In genomic region chr5:113888186-113888795, GRCm38 (mm10) we compare ENCODE assay signal across 10 mouse cellular contexts. TPM values are rescaled to one million over a fixed set of nuclear protein-coding genes. Genes with fewer than 3 reads are reported as not detected.
DNase-seq lines count a peak whose midpoint lies in the region; ATAC-seq and TF ChIP-seq lines count a peak whose summit lies in the region.
"Had no signal": no experiment of that assay in that cellular context is flagged by ENCODE, and none has a peak within 500 bp of the region (broad histone marks: within the 10 kb centered on the region; RNA-seq: fewer than 3 reads in every experiment).

No protein-coding gene starts in this region.

- H3K27me3 ChIP-seq in heart, embryonic 15.5 days = no peaks in the 10 kb centered on the region
- H3K27me3 ChIP-seq in midbrain, embryonic 10.5 days (ENCODE audit: low read depth, poor library complexity, severe bottlenecking) = no peaks in the 10 kb centered on the region
- no peaks in the 10 kb centered on the region for H3K27me3 ChIP-seq in midbrain, embryonic 11.5 days (ENCODE audit: control insufficient read depth, insufficient read depth, low read length)
- no peaks in the 10 kb centered on the region for H3K27me3 ChIP-seq in limb, embryonic 13.5 days
- no peaks in the 10 kb centered on the region for H3K27me3 ChIP-seq in stomach, postnatal 0 days (ENCODE audit: control insufficient read depth, insufficient read depth, low read length)

- no peak for DNase-seq in heart, adult 11 months
- DNase-seq in midbrain, embryonic 10.5 days (ENCODE audit: low spot score) = no peak
- DNase-seq in midbrain, embryonic 11.5 days (ENCODE audit: low spot score, missing footprints) = no peak
- DNase-seq in stomach, postnatal 0 days (ENCODE audit: low spot score) = peak; percentile 13
- DNase-seq in cerebellum, adult 9-10 months = no peak
- DNase-seq: layer of hippocampus, postnatal 36 days had no signal

- no peak overlapping the region for H3K9ac ChIP-seq in heart, embryonic 15.5 days
- no peak overlapping the region for H3K9ac ChIP-seq in midbrain, embryonic 11.5 days (ENCODE audit: low read length)
- no peak overlapping the region for H3K9ac ChIP-seq in limb, embryonic 13.5 days
- 0 out of 2 replicates have a peak overlapping the region, but pooled peaks have one; percentile 8 for H3K9ac ChIP-seq in stomach, postnatal 0 days (ENCODE audit: low read length)

- ATAC-seq in heart, embryonic 15.5 days (replicated peaks; ENCODE audit: insufficient number of reproducible peaks, insufficient read depth, low FRiP score, low read depth) = no peak
- ATAC-seq in midbrain, embryonic 11.5 days (ENCODE audit: low FRiP score) = no peak
- ATAC-seq in limb, embryonic 13.5 days (ENCODE audit: low FRiP score, low read depth) = no peak
- no peak for ATAC-seq in stomach, postnatal 0 days (ENCODE audit: low FRiP score, low TSS enrichment)
- ATAC-seq in frontal cortex, adult (ENCODE audit: low TSS enrichment) = no peak
- ATAC-seq: CD4-positive, CD25-positive, alpha-beta regulatory T cell, adult 4 months had no signal

- no peak for TF ChIP-seq EP300 in stomach, postnatal 0 days (optimal IDR thresholded peaks at IDR 0.05)

- H3K27ac ChIP-seq in heart, embryonic 15.5 days = peak overlapping the region; percentile 73
- H3K27ac ChIP-seq in midbrain, embryonic 10.5 days (replicated peaks) = peak overlapping the region; percentile 52
- no peak overlapping the region for H3K27ac ChIP-seq in midbrain, embryonic 11.5 days (ENCODE audit: low read depth, low read length)
- peak overlapping the region; percentile 59; the same call in 1 of the 2 replicates for H3K27ac ChIP-seq in limb, embryonic 13.5 days
- peak overlapping the region; percentile 63; the same call in 1 of the 2 replicates for H3K27ac ChIP-seq in stomach, postnatal 0 days (replicated peaks)

- peaks cover 65% of the 10 kb centered on the region for H3K4me1 ChIP-seq in heart, embryonic 15.5 days (replicated peaks)
- H3K4me1 ChIP-seq in midbrain, embryonic 10.5 days = peaks cover 56% of the 10 kb centered on the region
- H3K4me1 ChIP-seq in midbrain, embryonic 11.5 days (ENCODE audit: control insufficient read depth, insufficient read depth, low read length) = peaks cover 25% of the 10 kb centered on the region
- peaks cover 51% of the 10 kb centered on the region for H3K4me1 ChIP-seq in limb, embryonic 13.5 days
- H3K4me1 ChIP-seq in stomach, postnatal 0 days (replicated peaks; ENCODE audit: control insufficient read depth, insufficient read depth) = no peaks in the 10 kb centered on the region; the same call in 1 of the 2 replicates

- WGBS in heart, embryonic 15.5 days = 80% methylated on average over 5 of the region's 5 CpGs
- WGBS in midbrain, embryonic 10.5 days = 92% methylated on average over 5 of the region's 5 CpGs
- 91% methylated on average over 5 of the region's 5 CpGs for WGBS in midbrain, embryonic 11.5 days
- 85% methylated on average over 5 of the region's 5 CpGs for WGBS in limb, embryonic 13.5 days
- 81% methylated on average over 5 of the region's 5 CpGs for WGBS in stomach, postnatal 0 days

- TF ChIP-seq CTCF in stomach, postnatal 0 days (IDR thresholded peaks at IDR 0.05; ENCODE audit: low read depth) = no peak

- H3K4me2 ChIP-seq in heart, embryonic 15.5 days = no peak overlapping the region; the same call in 1 of the 2 replicates
- H3K4me2 ChIP-seq in midbrain, embryonic 11.5 days = no peak overlapping the region
- no peak overlapping the region for H3K4me2 ChIP-seq in limb, embryonic 13.5 days (replicated peaks)
- no peak overlapping the region for H3K4me2 ChIP-seq in stomach, postnatal 0 days (replicated peaks; ENCODE audit: low read depth)

- no peaks in the 10 kb centered on the region for H3K36me3 ChIP-seq in heart, embryonic 15.5 days
- H3K36me3 ChIP-seq in midbrain, embryonic 10.5 days = 0 out of 2 replicates have a peak, but pooled peaks cover 7% of the 10 kb centered on the region
- no peaks in the 10 kb centered on the region; the same call in 1 of the 2 replicates for H3K36me3 ChIP-seq in midbrain, embryonic 11.5 days (ENCODE audit: control insufficient read depth, insufficient read depth, low read length)
- H3K36me3 ChIP-seq in limb, embryonic 13.5 days = no peaks in the 10 kb centered on the region; the same call in 1 of the 2 replicates
- H3K36me3 ChIP-seq in stomach, postnatal 0 days (ENCODE audit: control insufficient read depth, insufficient read depth, low read length) = no peaks in the 10 kb centered on the region

- H3K4me3 ChIP-seq in heart, embryonic 15.5 days = no peak overlapping the region
- H3K4me3 ChIP-seq in midbrain, embryonic 10.5 days = no peak overlapping the region
- H3K4me3 ChIP-seq in midbrain, embryonic 11.5 days (ENCODE audit: low read depth, low read length) = no peak overlapping the region
- no peak overlapping the region for H3K4me3 ChIP-seq in limb, embryonic 13.5 days
- no peak overlapping the region for H3K4me3 ChIP-seq in stomach, postnatal 0 days (ENCODE audit: low read depth, low read length)

- H3K9me3 ChIP-seq in heart, embryonic 15.5 days (replicated peaks) = no peaks in the 10 kb centered on the region
- no peaks in the 10 kb centered on the region for H3K9me3 ChIP-seq in midbrain, embryonic 10.5 days (replicated peaks)
- H3K9me3 ChIP-seq in midbrain, embryonic 11.5 days (ENCODE audit: control insufficient read depth, low read length) = no peaks in the 10 kb centered on the region
- 0 out of 2 replicates have a peak, but pooled peaks cover 3% of the 10 kb centered on the region for H3K9me3 ChIP-seq in limb, embryonic 13.5 days
- no peaks in the 10 kb centered on the region for H3K9me3 ChIP-seq in stomach, postnatal 0 days (ENCODE audit: control insufficient read depth, low read length)

RNA-seq across cellular contexts. Expression of gene Coro1c, which starts 20.3 kb away (rescaled TPM):
- polyA plus RNA-seq in heart, embryonic 15.5 days (2015; fragmentation: Nextera tagmentation; extraction: Ambion mirVana) = 72.7 and 95.4 TPM in 2 replicates
- 205 and 233 TPM in 2 replicates for polyA plus RNA-seq in midbrain, embryonic 10.5 days (2016; fragmentation: Nextera tagmentation; extraction: Ambion mirVana)
- 201 and 205 TPM in 2 replicates for polyA plus RNA-seq in midbrain, embryonic 11.5 days (2014; fragmentation: Nextera tagmentation; extraction: Ambion mirVana)
- 83.1 and 90.2 TPM in 2 replicates for polyA plus RNA-seq in limb, embryonic 13.5 days (2015; fragmentation: Nextera tagmentation; extraction: Ambion mirVana)
- 91.6 and 93.6 TPM in 2 replicates for polyA plus RNA-seq in stomach, postnatal 0 days (2015; fragmentation: Nextera tagmentation; extraction: Ambion mirVana)

RNA-seq across cellular contexts. Expression of gene Selplg, which starts 55.8 kb away (rescaled TPM):
- 2.7 and 18.4 TPM in 2 replicates for polyA plus RNA-seq in heart, embryonic 15.5 days (2015; fragmentation: Nextera tagmentation; extraction: Ambion mirVana)
- polyA plus RNA-seq in midbrain, embryonic 10.5 days (2016; fragmentation: Nextera tagmentation; extraction: Ambion mirVana) = 0.77 and 1.5 TPM in 2 replicates
- 1.3 TPM in 2 replicates for polyA plus RNA-seq in midbrain, embryonic 11.5 days (2014; fragmentation: Nextera tagmentation; extraction: Ambion mirVana)
- polyA plus RNA-seq in limb, embryonic 13.5 days (2015; fragmentation: Nextera tagmentation; extraction: Ambion mirVana) = 2.5 TPM in 2 replicates
- polyA plus RNA-seq in stomach, postnatal 0 days (2015; fragmentation: Nextera tagmentation; extraction: Ambion mirVana) = 2.0 and 2.6 TPM in 2 replicates
